22 mouse cellular contexts compared by ENCODE assay signal in genomic region chr4:120430601-120431000, GRCm38 (mm10).
"Had no signal": no experiment of that assay in that cellular context is flagged by ENCODE, and none has a peak within 500 bp of the region (broad histone marks: within the 10 kb centered on the region; RNA-seq: fewer than 3 reads in every experiment).

No protein-coding gene starts in this region.

- H3K4me1 ChIP-seq: kidney, embryonic 15.5 days; liver, embryonic 15.5 days; stomach, embryonic 15.5 days had no signal

- H3K4me3 ChIP-seq: kidney, embryonic 15.5 days; limb, embryonic 10.5 days; limb, embryonic 13.5 days; liver, embryonic 12.5 days; liver, embryonic 15.5 days; lung, embryonic 15.5 days; midbrain, embryonic 12.5 days; midbrain, embryonic 15.5 days; myocyte; neural tube, embryonic 13.5 days; stomach, embryonic 15.5 days had no signal

- ATAC-seq: liver, embryonic 12.5 days; midbrain, embryonic 15.5 days had no signal

- H3K36me3 ChIP-seq: kidney, embryonic 15.5 days; limb, embryonic 10.5 days; limb, embryonic 13.5 days; liver, embryonic 12.5 days; liver, embryonic 15.5 days; lung, embryonic 15.5 days; midbrain, embryonic 12.5 days; midbrain, embryonic 15.5 days; neural tube, embryonic 13.5 days; stomach, embryonic 15.5 days had no signal

- DNase-seq: kidney, adult 8-10 months; kidney, postnatal 10 days; kidney, postnatal 36 days; layer of hippocampus, postnatal 36 days; liver; lung, adult 18-20 months; lung, postnatal 14 days; lung, postnatal 4 days; right cerebral cortex, postnatal 25 days; spleen, adult 18-20 months; thymus, postnatal 25 days had no signal

- H3K9me3 ChIP-seq: kidney, embryonic 15.5 days; limb, embryonic 10.5 days; limb, embryonic 13.5 days; liver, embryonic 12.5 days; liver, embryonic 15.5 days; lung, embryonic 15.5 days; midbrain, embryonic 12.5 days; midbrain, embryonic 15.5 days; neural tube, embryonic 13.5 days; stomach, embryonic 15.5 days had no signal

- H3K9ac ChIP-seq: kidney, embryonic 15.5 days; limb, embryonic 13.5 days; liver, embryonic 12.5 days; liver, embryonic 15.5 days; lung, embryonic 15.5 days; midbrain, embryonic 12.5 days; midbrain, embryonic 15.5 days; neural tube, embryonic 13.5 days; stomach, embryonic 15.5 days had no signal

- H3K4me2 ChIP-seq: kidney, embryonic 15.5 days; limb, embryonic 13.5 days; liver, embryonic 12.5 days; liver, embryonic 15.5 days; lung, embryonic 15.5 days; midbrain, embryonic 12.5 days; midbrain, embryonic 15.5 days; neural tube, embryonic 13.5 days; stomach, embryonic 15.5 days had no signal

- H3K27ac ChIP-seq: kidney, embryonic 15.5 days; limb, embryonic 10.5 days; limb, embryonic 13.5 days; liver, embryonic 12.5 days; liver, embryonic 15.5 days; lung, embryonic 15.5 days; midbrain, embryonic 12.5 days; midbrain, embryonic 15.5 days; stomach, embryonic 15.5 days had no signal

- H3K27me3 ChIP-seq: kidney, embryonic 15.5 days; limb, embryonic 13.5 days; liver, embryonic 12.5 days; liver, embryonic 15.5 days; lung, embryonic 15.5 days; midbrain, embryonic 12.5 days; midbrain, embryonic 15.5 days; neural tube, embryonic 13.5 days; stomach, embryonic 15.5 days had no signal
